Mouse (Mus musculus): ENCODE results near the gene Phospho1.

The Phospho1 gene

DNA sequence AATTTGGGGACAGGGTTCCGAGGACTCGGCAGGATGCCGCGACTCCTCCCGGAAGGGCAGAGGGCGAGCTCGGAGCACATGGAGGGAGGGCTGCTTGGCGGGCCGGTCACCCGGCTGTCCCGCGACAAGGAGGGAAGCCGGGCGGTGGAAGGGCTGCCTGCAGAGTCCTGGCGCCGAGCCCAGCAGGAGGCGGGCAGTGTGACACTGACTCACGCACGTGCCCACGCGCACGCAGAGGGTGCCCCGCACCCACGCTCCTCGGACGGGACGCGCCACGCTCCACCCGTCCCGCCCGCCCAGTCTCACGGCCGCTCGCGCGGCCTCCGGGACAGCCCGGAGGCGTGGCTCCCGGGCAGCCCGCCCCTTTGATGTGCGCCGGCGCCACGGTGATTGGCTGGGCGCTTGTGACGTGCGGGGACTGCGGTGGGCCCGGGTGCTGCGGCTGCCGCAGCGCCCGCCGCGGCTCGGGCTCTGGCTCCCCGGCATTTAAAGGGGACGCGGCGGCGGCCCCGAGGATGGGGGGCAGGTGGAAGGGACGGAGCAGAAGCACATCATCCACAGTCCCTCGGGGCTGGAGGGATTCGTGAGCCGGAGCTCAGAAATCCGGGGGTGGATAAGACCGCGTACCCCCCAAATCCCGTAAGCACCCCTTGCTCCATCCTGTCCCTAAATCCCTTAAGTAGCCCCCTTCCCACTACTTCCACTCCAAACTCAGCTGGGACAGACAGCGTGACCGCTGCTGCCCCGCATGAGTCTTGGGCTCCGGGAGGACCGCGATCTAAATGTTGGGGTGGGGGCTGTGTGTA is at the start of gene Phospho1:
TSS of gene Phospho1 (plus strand) at position 429 of the 806 bp plus-strand sequence.
- DNase-seq (ENCODE audit: low spot score), result peak; percentile 91

DNA sequence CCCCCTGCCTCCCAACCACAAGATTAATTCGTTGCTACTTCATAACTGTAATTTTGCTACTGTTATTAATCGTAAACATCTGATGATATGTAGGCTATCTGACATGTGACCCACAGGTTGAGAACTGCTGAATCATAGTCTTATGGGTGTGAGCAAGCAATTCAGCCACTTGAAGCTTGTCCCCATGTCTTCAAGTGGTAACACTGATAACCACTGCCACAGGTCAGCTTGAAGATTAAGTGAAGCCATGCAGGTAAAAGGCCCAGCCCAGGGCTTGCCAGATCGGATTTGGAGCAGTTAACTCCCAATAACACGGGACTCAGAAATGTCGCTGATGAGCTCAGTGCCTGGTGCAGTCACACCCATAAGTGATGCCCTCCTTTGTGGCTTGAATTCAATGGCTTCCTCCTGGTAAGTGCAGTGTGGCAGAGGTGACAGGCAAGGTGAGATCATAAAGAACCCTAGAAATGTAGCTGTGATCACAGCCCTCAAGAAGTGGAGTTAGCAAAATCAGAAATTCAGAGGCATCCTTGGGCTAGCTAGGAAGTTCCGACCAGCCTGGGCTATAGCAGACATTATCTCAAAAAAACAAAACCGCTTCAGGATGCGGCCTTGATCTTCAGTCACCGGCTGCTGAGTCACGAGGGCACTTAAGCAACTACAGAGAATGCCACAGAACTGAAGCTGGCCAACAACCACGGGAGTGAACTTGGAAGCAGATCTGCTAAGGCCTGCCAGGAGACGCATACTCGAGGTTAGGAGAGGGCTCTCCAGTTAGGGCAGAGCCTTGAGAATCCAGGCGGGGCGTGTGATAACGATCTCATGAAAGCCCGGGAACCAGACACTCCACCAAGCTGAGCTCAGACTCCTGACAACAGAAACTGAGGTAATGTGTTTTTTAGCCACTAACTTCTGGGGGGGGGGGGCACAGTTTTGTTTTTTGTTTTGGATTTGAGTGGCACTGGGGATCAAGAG is 46.7 kb upstream of the Phospho1 start:
- peak; percentile 52 for DNase-seq (ENCODE audit: low spot score)

DNA sequence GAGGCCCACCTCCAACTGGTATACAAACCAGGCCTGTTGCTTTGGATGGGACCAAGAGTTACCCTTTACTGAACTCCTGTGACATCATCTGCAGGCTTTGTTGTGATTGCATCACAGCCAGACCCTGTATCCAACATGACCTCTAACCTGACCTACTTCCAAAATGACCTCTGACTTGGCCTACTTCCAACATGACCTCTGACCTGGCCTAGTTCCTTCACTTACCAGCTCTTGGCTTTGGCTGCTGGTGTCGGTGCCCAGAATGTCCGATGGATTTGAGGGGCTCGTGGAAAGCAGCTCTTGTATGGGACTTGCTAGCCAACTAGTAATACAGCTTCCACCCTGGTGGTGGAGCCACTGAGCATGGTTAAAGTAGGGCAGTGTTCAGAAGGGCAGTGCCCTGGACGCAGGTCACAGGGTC is 45.5 kb upstream of the Phospho1 start:
- DNase-seq (ENCODE audit: low spot score), result no peak

DNA sequence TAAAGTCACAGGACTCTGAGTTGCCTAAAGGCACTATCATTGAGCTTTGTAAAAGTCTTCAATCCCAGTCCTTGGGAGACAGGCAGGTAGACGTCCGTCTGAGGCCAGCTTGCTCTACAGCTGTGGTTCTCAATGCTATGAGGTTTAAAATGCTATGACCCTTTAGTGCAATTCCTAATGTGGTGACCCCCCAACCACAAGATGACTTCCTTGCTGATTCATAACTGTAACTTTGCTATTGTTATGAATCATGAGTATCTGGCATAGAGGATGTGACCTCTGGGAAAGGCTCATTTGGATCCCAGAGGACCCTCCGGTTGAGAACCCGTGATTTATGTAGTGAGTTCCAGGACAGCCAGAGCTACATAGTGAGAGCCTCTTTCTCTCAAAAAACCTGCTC is 44.9 kb upstream of the Phospho1 start:
- DNase-seq (ENCODE audit: low spot score), result no peak

DNA sequence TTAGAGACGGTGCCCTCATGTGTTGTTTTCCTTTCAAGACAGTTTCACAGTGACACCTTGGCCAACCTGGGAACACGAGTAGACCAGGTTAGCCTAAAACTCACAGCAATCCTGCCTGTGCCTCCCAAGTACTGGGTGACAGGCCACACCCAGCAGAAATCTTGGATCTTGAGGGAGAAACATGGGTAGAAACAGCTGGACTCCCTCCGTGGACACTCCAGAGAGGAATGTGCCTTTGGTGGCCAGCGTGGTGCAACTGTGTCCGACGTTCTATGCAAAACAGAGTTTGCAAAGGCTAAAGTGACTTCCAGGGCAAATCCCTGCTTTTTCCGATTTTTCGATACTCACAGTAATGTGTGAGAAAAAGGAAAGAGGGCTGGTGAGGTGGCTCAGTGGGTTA is 43.8 kb upstream of the Phospho1 start:
- no peak for DNase-seq (ENCODE audit: low spot score)

DNA sequence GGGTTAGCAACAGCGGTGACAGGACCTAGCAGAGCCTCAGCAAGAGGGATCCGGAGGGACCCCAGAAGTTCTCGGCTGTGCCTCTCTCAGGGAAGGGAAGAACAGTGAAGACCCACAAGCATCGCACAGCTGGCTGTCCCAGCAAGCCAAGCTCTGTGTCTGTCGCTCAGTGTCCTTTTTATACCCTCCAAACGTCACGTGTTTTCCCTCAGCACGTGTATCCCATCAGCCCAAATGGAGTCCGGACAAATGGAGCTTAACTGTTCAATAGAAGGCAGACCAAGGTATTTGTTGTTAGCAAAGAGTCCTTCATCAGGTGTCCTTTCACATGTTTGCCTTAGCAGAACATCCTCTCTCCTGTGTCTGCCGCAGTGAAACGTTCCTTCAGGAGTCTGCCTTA is 42.7 kb upstream of the Phospho1 start:
- DNase-seq (ENCODE audit: low spot score), result no peak

DNA sequence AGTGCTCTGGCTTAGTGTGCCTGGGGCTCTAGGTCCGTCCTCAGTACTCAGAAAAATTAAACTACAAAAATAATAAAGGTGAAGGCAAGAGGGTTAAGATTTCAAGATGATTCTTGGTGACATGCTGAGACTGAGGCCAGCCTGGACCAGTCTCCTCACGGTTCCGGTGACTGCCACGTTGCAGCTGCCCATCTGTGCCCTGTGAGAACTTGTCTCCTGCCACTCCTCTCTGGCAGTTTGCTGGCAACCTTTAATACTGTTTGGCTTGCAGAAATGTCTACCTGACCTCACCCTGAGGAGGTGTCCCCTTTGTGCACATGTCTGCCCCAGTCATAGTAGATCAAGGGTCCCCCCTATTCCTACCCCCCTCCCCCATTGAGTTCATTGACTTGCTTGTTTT is 40.8 kb upstream of the Phospho1 start:
- no peak for DNase-seq (ENCODE audit: low spot score)

DNA sequence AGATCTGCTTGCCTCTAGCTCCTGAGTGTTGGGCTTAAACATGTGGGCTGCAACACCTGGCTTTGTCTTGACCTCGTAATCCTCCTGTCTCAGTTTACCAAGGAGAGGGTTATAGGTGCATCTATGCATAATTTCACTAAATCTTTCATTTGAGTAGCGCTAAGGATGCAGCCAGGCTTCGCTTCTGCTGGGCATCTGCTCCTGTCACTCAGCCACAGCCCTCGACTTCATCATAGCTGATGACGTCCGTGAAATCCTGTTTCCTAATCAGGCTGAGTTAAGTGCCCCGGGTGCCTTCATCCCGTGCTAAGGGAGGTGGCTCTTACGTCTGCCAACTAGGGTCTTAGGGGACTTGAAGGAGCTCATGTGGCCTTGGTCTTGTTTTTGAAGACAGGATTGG is 40.3 kb upstream of the Phospho1 start:
- no peak for DNase-seq (ENCODE audit: low spot score)

DNA sequence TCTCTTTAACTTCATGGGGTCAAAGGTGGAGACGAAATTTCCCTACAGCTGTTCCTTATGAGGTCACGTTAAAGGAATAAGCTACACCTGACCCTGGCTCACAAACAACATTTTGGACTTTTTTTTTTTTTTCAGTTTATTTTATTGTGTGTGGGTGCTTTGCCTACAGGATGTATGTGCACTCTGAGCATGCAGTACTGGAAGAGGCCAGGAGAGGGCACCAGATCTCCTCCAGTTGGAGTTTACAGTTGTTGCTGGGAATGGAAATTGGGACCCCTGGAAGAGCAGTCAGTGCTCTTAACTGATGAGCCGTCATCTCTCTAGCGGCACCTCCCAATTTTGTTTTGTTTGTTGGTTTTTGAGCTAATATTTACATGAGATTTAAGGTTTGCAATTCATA is 38.6 kb upstream of the Phospho1 start:
- no peak for DNase-seq (ENCODE audit: low spot score)

DNA sequence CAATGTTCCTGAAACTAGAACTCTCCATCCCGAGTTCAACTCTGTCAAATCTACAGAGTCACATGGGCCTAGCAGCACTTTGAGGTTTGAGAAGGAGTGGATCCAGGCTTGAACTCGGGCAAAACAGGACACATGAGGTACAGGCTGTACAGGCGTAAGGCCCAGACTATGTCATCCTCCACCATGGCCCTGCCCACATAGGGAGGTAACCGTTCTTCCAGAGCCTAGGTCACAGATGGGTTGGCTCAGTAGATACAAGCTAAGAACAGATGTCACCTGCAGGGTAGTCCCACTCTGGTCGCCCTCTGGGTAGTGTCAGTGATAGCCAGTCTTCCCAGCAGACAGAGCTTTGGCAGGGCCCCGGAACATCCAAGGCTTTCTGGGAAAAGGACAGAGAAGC is 37.8 kb upstream of the Phospho1 start:
- no peak for DNase-seq (ENCODE audit: low spot score)

DNA sequence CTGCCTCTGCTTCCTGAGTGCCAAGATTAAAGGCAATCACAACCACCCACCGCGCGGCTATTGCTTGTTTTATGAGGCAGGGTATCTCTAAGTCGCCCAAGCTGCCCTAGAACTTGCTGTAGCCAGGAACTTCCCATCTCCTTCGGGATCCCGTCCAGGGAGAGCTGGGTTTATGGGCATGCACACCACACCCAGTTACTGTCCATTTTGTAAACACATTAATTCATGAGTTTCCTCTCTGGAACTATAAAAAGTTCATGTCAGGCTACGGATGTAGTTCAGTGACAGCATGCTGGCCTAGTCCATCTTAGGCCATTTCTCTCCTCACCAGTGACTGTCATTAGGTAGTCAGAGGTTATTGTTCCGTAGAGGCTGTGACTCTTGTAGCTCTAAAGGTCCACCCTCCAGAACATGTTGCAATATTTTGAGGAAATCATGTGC is 34.8 kb upstream of the Phospho1 start:
- DNase-seq (ENCODE audit: low spot score), result no peak

DNA sequence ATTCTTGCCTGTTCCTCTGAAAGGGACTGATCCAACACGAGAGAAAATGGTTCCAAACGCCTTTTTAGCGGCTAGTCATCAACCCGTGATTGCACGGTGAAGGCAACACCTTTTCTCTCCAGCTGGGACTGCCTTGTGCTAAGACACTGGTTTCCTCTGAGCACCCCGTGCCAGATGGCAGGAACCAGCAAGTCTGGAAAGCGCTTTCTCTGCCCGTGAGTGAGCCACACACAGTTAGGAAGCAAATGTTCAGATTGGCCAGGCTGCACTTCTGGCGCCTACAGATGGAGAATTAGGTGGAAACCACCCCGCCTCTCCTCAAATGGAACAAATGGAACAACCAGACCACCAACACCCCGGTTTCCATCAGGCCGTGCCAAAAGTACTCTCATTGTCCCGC is 32.5 kb upstream of the Phospho1 start:
- DNase-seq (ENCODE audit: low spot score), result no peak

DNA sequence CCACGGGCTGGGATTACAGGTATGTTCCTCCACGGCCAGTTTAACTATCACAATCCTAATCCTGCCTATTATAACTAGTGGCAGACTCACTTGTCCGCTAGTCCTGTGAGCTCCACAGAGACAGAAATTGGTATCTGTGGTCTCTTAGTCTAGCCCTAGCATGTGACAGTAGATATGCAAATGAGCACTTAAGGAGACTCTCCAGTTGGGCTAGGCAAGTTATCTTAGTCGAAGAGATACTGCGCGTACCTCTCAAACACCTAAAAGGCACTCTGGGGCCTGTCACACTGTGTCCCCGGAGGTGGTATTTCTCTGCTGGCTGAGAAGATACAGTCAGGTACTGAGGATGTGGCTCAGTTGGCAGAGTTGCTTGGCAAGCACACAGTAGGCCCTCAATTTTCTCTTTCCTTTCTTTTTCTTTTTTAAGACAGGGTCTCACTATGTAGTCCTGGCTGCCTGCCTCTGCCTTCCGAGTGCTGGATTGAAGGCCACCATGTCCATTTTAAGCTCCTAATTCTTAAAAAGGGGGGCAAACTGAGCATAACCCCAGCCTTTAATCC is 31.3 kb upstream of the Phospho1 start:
- DNase-seq (ENCODE audit: low spot score), result no peak

DNA sequence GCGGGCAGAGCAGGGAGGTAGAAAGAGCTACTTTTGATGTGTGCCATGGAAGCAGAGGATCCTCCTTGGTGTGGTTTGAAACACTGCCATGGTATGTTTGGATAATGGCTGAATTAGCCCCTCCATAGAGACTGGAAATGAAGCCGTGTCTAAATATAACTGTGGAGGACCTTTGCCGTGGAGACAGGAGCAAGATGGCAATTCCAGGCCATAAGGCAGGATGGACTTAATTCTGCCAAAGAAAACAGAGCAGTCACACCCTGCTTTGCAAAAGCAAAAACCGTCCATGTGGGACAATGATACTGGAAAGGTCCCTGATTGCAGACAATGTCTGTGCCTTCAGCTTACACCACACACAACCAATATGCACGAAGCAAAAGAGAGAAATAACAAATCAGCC is 30.1 kb upstream of the Phospho1 start:
- DNase-seq (ENCODE audit: low spot score), result no peak

DNA sequence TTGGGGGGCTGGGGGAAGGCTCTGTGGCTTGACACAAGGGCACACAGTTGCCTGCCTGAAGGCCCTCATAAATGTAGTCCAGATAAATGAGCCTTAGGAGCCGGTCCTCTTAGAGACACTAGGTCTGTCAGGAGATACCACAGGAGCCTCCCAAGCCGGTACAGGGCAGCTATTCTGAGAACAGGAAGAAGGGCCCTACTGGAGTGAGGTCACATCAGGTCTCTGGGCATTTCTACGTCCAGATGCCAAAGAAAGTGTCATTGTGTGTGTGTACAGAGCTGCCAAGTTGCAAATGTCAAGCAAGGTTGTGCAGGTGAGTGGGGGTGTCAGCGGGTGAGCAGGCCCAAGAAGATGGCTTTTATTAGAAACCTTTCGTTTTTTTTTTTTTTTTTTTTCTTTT is 28.7 kb upstream of the Phospho1 start:
- no peak for DNase-seq (ENCODE audit: low spot score)

DNA sequence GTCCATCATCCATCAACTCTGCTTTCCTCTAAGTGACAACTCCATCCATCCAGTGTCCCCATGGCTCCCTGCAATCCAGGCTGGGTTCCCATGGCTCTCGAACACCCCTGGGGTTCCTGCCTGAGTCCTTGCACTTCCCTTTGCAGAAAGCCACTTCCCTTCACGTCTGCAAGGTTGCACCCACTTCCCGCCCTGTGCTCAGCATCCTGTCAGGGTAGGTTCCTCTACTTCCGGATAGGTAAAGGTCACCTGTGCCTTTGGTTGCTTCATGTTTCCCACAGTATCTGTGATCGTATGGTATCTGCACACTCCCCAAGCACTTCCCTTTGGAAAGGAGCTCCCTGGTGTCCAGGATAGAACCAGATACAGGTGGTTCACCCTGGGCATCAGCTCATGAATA is 19.3 kb upstream of the Phospho1 start:
- no peak for DNase-seq (ENCODE audit: low spot score)

DNA sequence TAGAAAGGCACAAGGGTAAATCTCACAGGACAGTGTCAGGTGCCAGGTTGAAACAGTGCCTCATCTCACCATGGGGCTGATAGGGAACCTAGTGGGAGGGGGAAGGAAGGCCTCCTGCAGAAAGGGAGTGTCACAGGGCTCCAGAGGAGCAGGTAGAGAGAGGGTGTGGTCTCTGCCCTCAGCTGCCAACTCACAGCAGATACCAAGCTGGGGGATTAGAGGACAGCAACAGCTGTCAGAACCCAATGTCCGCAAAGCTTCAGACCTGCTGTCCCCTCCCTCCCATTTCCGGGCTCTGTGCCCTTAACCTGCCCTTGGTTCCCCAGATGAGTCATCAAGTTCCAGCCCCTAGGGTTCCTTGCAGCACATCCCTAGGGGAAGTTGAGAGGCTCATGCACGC is 18.8 kb upstream of the Phospho1 start:
- no peak for DNase-seq (ENCODE audit: low spot score)

DNA sequence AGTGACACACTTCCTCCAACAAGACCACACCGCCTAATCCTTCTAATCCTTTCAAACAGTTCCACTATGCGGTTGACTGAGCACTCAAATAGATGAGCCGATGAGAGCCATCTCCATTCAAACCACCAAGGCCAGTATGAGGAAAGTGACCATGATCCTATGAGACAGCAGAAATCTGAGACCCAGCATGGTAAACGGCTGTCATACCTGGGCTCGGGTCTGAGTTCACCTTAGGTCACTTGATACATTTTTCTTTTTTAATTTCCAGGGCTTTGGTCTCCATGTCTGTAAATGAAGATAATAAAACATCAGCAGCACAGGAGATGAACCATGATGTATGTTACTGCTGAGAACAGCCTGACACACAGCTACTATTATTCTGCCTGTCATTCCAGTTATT is 16.4 kb upstream of the Phospho1 start:
- DNase-seq (ENCODE audit: low spot score), result no peak

DNA sequence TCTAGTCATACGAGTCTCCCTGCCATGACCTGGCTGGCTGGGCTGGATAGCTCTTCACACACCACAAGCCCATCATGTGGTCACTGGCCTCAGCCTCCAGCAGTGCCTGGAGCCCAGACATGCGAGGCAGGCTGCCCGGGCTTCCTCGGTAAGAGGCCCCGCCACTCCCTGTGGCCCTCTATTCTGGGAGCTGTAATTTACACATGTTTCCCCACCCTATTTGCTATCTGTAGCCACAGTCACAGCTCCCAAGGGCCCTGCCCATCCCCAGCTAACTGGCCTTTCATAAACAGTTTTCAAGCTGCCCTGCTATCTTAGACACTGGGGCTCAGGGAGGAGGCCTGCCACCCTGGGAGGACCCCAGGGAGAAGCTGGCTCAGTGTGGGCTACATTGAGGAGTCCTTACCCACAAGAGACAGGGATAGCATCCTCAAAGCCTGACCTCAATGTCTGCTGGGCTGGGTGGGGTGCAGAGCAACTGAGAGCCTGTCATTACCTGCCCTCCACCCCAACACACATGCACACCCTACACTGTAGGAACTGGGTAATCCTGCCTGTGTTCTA is 15.8 kb upstream of the Phospho1 start:
- no peak for DNase-seq (ENCODE audit: low spot score)

DNA sequence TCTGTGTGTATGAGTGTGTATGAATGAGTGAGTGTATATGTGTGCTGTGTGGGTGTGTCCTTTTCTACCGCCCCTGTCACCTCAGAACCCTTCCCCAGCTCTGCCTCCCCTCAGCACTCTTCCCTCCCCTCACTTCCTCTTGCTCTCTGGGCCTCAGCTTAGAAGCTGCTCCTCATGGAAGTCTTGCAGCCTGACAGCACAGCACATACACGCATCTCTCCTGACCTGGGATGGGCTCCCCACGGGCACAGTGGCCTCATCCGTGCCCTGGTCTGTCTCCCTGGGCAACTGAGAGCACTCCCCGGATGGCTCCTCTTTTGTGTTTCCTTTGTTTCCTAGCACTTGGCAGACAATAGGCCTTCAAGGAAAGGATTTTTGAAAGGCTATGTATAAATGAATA is 14.7 kb upstream of the Phospho1 start:
- no peak for DNase-seq (ENCODE audit: low spot score)

DNA sequence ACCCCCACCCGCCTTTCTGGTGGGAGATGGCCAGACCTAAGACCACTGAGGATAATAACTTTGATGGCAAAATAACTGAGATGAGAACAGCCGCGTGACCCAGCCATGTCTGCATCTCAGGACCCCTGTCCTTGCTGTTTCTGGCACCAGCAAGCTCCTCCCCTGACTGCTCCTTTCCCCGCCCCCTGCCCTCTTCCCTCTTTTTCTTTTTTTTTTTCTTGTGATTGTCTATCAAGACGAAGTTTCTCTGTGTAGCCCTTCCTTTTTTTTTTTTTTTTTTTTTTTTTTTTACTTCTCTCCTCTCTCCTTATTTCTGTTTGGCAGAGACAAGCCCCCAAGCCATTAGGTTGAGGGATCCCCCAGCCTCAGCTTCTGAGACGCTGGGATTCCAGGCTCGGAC is 13.5 kb upstream of the Phospho1 start:
- DNase-seq (ENCODE audit: low spot score), result no peak

DNA sequence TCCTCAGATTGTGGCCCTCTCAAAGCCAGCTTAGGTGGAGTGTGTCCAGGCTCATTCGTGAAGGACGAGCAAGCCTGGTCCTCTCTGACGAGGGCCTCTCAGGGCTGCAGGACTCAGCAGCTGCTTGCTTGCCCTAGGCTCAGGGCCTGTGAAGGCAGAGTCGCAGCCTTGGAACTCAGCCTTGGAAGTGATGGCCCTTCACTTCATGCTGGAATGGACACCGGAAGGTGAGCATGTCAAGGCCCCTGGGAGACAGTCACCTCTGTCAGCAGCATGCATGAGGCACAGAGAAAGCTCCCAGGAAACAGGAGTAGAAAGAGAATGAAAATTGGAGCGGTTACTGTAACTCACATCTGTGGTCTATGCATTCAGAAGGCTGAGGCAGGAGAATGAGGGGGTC is 12.6 kb upstream of the Phospho1 start:
- no peak for DNase-seq (ENCODE audit: low spot score)

Data from urinary bladder, postnatal 25 days (tissue).